Comparison of ENCODE assay signal across 35 mouse cellular contexts in genomic region chr16:81319037-81319436, GRCm38 (mm10).
"Had no signal": no experiment of that assay in that cellular context is flagged by ENCODE, and none has a peak within 500 bp of the region (broad histone marks: within the 10 kb centered on the region; RNA-seq: fewer than 3 reads in every experiment).

No protein-coding gene starts in this region.

- H3K4me1 ChIP-seq: heart, embryonic 10.5 days; heart, embryonic 12.5 days; heart, embryonic 13.5 days; heart, embryonic 15.5 days; hindbrain, embryonic 10.5 days; hindbrain, embryonic 12.5 days; hindbrain, embryonic 13.5 days; hindbrain, embryonic 15.5 days; intestine, embryonic 15.5 days; kidney, embryonic 15.5 days had no signal

- H3K27ac ChIP-seq: heart, embryonic 10.5 days; heart, embryonic 13.5 days; heart, embryonic 15.5 days; hindbrain, embryonic 10.5 days; hindbrain, embryonic 12.5 days; hindbrain, embryonic 13.5 days; hindbrain, embryonic 14.5 days; hindbrain, embryonic 15.5 days; hindbrain, postnatal 0 days; intestine, embryonic 15.5 days; kidney, embryonic 15.5 days; kidney, postnatal 0 days; layer of hippocampus, adult 2 months; left cerebral cortex, adult 2 months had no signal

- H3K9ac ChIP-seq: heart, embryonic 12.5 days; heart, embryonic 13.5 days; heart, embryonic 15.5 days; hindbrain, embryonic 12.5 days; hindbrain, embryonic 13.5 days; hindbrain, embryonic 14.5 days; hindbrain, embryonic 15.5 days; intestine, embryonic 15.5 days; kidney, embryonic 15.5 days had no signal

- DNase-seq: heart, postnatal 10 days; heart, postnatal 14 days; heart, postnatal 36 days; heart, postnatal 4 days; kidney, adult 11 months; kidney, adult 18-20 months; kidney, adult 2 months; kidney, adult 8-10 months; kidney, adult 9 months; kidney, postnatal 10 days; kidney, postnatal 14 days; kidney, postnatal 25 days; kidney, postnatal 36 days; kidney, postnatal 4 days; layer of hippocampus, adult 9-11 months; layer of hippocampus, postnatal 36 days had no signal

- H3K27me3 ChIP-seq: heart, embryonic 12.5 days; heart, embryonic 13.5 days; heart, embryonic 15.5 days; hindbrain, embryonic 12.5 days; hindbrain, embryonic 13.5 days; hindbrain, embryonic 15.5 days; intestine, embryonic 15.5 days; kidney, embryonic 15.5 days had no signal

- H3K36me3 ChIP-seq: heart, embryonic 10.5 days; heart, embryonic 12.5 days; heart, embryonic 13.5 days; heart, embryonic 15.5 days; hindbrain, embryonic 10.5 days; hindbrain, embryonic 12.5 days; hindbrain, embryonic 13.5 days; hindbrain, embryonic 15.5 days; intestine, embryonic 15.5 days; kidney, embryonic 15.5 days had no signal

- ATAC-seq: hindbrain, postnatal 0 days; inflammation-experienced regulatory T-cells, adult 6 months; intestine, embryonic 15.5 days; intestine, embryonic 16.5 days; intestine, postnatal 0 days had no signal

- H3K4me2 ChIP-seq: heart, embryonic 11.5 days; heart, embryonic 12.5 days; heart, embryonic 13.5 days; heart, embryonic 15.5 days; hindbrain, embryonic 12.5 days; hindbrain, embryonic 13.5 days; hindbrain, embryonic 14.5 days; hindbrain, embryonic 15.5 days; intestine, embryonic 15.5 days; kidney, embryonic 15.5 days had no signal

- H3K9me3 ChIP-seq: heart, embryonic 10.5 days; heart, embryonic 12.5 days; heart, embryonic 13.5 days; heart, embryonic 15.5 days; hindbrain, embryonic 10.5 days; hindbrain, embryonic 12.5 days; hindbrain, embryonic 13.5 days; hindbrain, embryonic 15.5 days; intestine, embryonic 15.5 days; kidney, embryonic 15.5 days had no signal

- H3K4me3 ChIP-seq: heart, embryonic 10.5 days; heart, embryonic 12.5 days; heart, embryonic 13.5 days; heart, embryonic 15.5 days; hindbrain, embryonic 10.5 days; hindbrain, embryonic 12.5 days; hindbrain, embryonic 13.5 days; hindbrain, embryonic 15.5 days; intestine, embryonic 15.5 days; kidney, embryonic 15.5 days; layer of hippocampus, adult 2 months; left cerebral cortex, adult 2 months had no signal
